Mouse (Mus musculus): Measurements from ENCODE around the gene Plxnd1. TPM values are rescaled to one million over a fixed set of nuclear protein-coding genes. Genes with fewer than 3 reads are reported as not detected.

Plxnd1 gene
- total RNA-seq (2014; fragmentation: Nextera tagmentation) (0.72 and 1.6 TPM in 2 replicates), total RNA-seq (2017) (0.11 and 1.4 TPM in 2 replicates)

DNA sequence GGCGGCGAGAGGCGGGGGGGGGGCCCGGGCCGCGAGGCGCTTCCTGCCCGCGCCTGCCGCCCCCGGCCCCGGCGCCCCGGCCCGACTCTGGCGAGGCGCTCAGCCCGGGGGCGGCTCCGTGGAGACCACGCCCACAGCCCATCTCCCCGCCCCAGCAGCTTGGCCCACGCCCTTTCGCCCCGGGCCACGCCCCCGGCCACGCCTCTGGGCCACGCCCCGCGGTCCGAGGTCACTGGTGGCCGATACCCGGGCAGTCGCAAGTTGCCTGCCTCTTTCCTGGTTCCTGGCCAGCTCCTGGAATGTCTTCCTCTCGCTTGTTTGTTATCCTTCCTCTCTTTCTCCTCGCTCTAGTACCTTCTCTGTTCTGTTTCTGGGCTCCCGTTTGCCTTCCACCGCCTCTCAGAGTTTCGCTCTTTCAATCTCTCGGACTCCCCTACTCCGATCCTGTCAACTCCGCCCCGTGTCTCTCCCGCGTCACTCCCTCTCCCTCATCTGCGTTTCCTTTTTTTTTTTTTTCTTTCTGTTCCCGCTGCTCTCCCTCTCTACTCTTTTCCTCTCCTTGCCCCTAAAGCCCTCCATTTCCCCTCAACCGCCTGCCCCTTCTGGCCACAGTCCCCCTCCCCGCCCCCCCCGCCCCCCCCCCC lies at the start of gene Plxnd1:
Gene Plxnd1, minus strand, starts transcription at position 129 of the 644 bp plus-strand sequence.
- peak; percentile 73 for ATAC-seq (replicated peaks; ENCODE audit: low FRiP score, low TSS enrichment, poor library complexity, severe bottlenecking)

DNA sequence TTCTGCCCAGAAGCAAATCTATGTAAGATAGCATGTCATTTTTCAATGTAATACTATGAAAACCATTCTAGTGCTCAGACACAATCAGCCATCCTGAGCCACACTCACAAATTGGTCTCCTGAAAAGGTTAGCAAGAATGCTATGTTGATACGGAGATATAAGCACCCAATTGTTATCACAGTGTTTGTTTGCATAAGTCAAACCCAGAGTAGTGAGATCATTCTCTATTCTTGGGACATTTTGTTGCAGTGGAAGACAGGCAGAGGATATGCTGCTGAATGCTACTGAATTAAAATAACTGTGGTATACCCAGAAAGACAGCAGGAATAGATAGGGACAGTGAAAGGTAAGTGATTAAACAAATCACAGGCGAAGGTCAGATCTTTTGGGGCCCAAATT lies 49.2 kb upstream of the Plxnd1 start:
- ATAC-seq (replicated peaks; ENCODE audit: low FRiP score, low TSS enrichment, poor library complexity, severe bottlenecking): no peak

DNA sequence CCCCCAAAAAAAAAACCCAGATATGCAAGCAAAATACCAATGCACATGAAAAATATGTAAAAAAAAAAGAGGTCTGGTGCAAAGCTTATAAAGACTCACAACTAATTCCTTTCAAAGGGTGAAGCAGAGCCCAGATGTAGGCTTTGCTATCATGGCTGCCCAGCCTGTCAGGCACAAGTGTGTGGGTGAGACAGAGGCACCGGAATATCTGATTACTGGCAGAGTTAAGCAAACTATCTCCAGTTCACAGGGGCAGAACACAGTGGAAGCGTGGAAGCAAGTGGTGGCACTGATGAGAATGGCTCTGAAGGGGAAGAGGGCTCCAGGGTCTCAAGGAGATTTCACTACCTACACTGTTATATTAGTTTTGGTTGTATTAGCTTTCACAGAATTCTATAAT lies 43.4 kb upstream of the Plxnd1 start:
- ATAC-seq (replicated peaks; ENCODE audit: low FRiP score, low TSS enrichment, poor library complexity, severe bottlenecking): peak; percentile 94

DNA sequence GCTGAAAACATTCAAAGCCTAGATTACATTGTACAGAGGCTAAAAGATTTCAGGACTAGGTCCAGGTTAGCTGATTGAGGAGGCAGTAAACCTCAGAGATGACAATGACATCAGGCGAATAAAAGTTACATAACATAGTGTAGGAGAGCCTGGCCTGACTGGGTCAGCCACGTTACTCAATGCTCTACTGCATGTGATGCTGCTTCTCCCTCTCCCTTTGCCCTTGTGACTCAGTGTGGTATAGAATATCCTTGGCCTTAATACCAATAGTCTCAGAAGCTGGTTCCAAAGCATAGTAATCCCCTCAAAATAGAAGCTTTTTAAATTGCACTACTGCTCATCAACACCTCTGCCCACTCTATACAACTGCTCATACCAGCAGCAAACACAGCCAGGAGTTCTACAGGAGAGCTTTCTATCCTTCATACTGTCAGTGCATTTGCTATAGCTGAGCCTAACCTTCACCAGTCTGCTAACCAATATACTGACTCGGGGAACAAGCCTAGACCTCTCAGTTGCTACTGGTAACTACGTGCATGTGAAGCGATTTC lies 42.6 kb upstream of the Plxnd1 start:
- ATAC-seq (replicated peaks; ENCODE audit: low FRiP score, low TSS enrichment, poor library complexity, severe bottlenecking): no peak

DNA sequence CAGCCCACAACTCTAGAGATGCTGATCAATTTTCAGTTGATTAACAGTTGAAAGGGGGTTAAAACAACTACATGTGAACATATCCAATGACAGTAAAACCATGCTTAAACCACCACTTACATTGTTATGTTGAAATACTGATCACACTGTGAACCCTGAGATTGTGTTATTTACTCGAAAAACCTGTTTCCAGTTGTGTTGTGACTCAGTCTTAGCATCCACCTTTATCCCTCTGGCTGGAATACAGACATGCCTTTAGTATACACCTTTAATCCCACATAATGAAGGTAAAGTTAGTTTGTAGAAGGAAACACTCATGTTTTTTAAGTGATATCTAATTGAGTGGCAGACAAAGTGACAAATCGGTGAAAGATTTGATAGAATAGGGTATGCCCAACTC lies 41.8 kb upstream of the Plxnd1 start:
- ATAC-seq (replicated peaks; ENCODE audit: low FRiP score, low TSS enrichment, poor library complexity, severe bottlenecking): no peak

DNA sequence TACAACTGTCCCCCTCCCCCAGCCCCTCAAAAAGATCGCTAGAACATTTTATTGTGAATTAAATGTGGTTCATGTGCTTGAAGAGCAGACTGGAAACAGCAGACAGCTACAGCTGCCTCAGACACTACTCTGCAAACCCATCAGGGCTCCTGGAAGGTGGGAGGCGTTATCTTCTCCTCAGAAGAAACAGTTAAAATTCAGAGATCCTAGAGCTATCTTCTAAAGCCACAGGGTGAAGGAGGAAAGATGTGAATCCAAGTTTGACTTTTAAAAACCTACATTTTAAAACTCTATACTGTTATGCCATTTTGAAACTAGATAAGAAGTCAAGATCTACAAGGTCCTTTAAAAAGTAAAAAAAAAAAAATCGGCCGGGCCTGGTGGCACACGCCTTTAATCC lies 36.2 kb upstream of the Plxnd1 start:
- ATAC-seq (replicated peaks; ENCODE audit: low FRiP score, low TSS enrichment, poor library complexity, severe bottlenecking): peak; percentile 78

DNA sequence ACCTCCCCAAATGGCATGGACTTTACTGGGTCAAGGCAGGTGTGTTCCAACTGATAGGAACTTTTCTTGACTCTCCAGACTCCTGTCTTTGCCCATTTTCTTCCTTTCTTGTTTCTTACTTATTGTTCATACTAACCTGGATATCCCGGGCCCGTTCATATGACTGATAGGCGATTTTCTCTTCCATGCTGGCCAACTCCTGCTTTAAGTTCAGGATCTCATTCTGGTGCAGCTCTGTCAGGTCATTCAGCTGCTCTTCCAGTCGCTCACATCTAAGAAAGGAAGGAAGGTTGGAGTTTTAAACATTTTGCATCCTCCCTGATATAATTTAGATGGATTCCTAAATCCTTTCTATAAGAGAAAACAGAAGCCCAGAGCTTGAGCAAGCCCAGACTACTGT lies 29.9 kb upstream of the Plxnd1 start:
- peak; percentile 55; the same call in 1 of the 2 replicates for ATAC-seq (replicated peaks; ENCODE audit: low FRiP score, low TSS enrichment, poor library complexity, severe bottlenecking)

DNA sequence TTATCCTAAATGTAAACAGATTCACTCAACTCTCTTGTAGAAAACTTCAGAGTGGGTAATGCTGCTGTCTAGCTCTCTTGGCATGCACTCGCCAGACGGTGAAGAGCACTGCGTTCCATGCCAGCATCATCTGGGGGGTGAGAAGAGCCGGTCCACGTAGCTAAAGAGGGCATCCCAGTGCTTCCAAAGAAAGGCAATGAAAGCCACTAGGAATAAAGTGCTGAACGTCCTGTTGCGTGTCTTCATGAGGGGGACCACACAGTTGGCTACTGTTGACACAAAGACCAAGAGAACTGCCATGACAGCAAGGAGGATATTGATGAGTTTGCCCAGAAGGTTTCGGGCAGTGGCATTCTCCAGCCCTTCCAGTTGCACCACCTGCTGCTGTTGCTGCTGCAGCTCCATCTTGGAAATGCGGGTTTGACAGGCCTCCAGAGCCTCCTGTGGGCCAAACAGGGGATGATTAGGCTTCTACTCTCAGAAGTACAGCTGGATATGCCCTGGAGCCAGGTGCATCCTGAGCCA lies 27.2 kb upstream of the Plxnd1 start:
- ATAC-seq (replicated peaks; ENCODE audit: low FRiP score, low TSS enrichment, poor library complexity, severe bottlenecking): peak; percentile 69

DNA sequence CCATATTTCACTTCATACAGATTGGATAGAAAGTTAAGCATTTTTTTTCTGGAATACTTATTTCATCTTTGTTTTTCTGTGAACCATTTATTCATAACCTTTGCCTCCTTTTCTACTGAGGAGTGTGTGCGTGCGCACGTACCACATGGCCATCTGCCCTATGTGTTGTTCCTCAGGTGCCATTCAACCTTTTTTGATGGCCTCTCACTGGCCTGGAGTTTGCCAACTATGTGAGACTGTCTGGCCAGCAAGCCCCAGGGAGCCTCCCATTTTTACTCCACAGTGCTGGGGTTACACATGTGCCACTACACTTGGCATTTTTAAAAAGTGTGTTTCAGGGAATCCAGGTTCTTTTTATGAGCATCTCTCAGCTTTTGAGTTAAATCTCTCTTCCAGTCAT lies 21.1 kb upstream of the Plxnd1 start:
- ATAC-seq (replicated peaks; ENCODE audit: low FRiP score, low TSS enrichment, poor library complexity, severe bottlenecking): no peak

DNA sequence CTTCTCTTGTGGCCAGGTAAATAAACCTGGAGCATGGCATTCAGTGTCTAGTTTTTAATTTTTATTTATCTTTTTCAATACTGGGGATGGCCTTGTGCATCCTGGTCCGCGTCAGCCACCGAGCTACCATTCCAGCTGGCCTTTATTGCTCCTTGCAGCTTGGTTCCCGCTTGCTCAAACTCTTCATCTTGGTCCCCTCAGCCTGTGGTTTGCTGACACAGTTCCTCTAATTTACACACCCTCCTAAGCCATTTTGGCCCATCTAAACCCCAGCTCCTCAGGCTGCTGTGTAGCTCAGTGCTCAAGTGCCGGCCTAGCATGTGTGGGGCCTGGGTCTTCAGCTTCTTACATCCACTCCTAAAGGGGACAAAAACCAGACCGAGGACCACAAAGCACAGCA lies 19.3 kb upstream of the Plxnd1 start:
- no peak for ATAC-seq (replicated peaks; ENCODE audit: low FRiP score, low TSS enrichment, poor library complexity, severe bottlenecking)

DNA sequence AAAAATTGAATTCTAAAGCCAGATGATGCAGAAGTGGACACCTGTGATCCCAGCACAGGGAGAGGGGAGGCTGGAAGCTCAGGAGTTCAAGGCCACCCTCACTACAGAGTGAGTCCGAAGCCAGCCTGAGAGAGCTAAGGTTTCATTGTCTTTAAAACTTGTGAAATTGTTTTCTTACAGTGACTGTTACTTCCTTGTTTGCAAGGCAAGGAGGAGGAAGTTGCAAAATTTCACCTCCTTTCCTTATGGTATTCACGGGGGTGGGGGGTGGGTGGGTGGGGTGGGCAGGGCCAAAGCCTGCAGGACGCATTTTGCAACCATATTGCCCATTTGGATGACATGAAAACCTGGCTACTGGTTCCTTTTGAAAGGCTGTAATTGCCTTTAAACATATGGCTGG lies 18.9 kb upstream of the Plxnd1 start:
- no peak for ATAC-seq (replicated peaks; ENCODE audit: low FRiP score, low TSS enrichment, poor library complexity, severe bottlenecking)

DNA sequence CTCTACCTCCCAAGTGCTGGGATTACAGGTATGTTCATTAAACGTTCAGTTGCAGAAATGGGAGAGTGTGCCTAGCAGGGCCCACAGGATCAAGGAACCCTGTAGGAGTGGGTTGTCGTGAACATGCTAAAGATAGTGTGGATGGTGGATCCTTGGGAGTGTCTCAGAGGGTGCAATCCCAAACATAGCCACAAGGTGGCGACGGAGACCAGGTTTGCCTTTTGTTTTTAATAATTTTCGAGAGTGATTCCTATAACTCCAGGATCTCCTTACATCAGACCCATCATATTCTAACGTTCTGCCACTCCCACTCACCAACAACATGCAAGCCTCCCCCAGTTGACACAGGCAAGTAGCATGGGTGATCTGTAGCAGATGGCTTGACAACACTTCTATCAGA lies 15.7 kb upstream of the Plxnd1 start:
- ATAC-seq (replicated peaks; ENCODE audit: low FRiP score, low TSS enrichment, poor library complexity, severe bottlenecking): 0 out of 2 replicates have a peak, but pooled peaks have one; percentile 20

DNA sequence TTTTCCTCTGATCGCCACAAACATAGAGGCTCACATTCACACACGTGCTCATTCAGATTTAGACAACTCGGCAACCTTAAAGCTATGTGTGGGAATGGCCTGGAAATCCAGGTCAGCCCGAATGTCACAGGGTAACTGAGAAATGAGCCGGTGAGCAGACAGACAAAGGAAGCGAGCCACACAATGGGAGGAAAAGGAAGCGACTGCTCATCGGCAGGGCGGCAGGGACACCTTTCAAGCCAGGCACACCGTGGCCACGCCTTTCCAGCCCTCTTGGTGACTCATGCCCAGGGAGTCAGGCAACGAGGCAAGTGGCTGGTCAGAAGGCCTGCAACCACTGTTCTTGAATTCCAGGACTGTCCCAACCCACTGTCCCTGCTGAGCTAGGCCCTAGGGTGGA lies 14.6 kb upstream of the Plxnd1 start:
- ATAC-seq (replicated peaks; ENCODE audit: low FRiP score, low TSS enrichment, poor library complexity, severe bottlenecking): no peak

DNA sequence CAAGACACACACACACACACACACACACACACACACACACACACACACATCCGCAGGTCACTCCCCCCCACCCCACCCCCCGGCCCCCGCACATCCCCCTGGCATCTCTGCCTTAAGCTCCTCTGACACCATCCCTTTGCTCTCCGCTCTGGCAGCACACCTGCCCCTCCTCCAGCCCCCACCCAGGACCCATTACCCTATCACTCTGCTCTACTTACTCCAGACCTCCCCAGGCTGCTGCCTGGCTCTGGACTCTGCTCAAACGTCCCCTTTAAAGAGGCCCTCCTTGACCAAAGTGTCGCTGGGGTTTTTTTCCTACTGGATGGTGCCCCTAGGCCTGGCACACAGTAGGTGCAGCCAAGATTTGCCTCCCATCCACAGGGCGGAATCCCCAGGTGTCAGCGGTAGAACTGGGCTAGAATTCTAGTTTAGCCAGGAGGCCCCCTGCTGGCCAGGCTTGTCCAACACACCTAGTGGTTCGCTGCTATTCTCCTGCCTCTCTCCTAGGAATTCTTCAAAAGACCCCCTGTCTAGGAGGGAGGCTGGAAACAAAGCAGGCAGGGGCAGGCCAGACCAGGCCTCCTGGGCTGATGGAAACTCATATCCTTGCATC lies 12.9 kb upstream of the Plxnd1 start:
- ATAC-seq (replicated peaks; ENCODE audit: low FRiP score, low TSS enrichment, poor library complexity, severe bottlenecking): peak; percentile 58; the same call in 1 of the 2 replicates

DNA sequence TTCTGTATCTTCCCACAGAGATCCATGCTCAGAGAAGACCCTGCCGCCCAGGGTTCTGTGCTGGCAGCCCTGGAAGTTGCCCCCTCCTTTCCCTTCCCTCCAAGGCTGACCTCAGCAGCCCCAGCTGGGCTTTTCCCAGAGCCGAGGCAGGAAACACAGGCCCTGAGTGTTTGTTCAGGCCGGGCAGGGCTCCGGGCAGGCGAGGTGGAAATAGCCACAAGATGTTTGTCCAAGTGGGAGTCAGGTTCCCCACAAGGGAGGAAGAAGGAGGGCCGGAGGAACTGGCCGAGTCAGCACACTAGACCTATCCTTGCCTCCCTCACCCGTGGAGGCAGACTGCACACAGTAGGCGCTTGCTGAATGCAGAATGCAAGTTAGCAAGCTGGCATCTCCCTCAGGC lies 11.9 kb upstream of the Plxnd1 start:
- ATAC-seq (replicated peaks; ENCODE audit: low FRiP score, low TSS enrichment, poor library complexity, severe bottlenecking): no peak

DNA sequence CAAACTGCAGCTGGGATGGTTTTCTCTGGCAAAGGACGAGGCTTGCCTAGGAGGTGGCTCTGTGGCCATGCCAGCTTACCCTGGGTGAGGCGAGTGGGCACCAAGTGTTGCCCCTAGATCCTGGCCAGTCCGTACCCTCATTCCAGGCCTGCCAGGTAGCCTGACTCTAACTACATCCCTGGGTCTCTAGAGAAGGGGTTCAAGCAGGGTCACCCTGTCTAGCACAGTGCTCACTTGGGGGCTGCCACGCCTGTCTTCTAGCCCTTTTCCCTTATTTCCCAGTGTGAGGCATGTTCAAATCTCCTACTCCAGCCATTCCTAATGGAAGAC lies 11.1 kb upstream of the Plxnd1 start:
- ATAC-seq (replicated peaks; ENCODE audit: low FRiP score, low TSS enrichment, poor library complexity, severe bottlenecking): no peak

DNA sequence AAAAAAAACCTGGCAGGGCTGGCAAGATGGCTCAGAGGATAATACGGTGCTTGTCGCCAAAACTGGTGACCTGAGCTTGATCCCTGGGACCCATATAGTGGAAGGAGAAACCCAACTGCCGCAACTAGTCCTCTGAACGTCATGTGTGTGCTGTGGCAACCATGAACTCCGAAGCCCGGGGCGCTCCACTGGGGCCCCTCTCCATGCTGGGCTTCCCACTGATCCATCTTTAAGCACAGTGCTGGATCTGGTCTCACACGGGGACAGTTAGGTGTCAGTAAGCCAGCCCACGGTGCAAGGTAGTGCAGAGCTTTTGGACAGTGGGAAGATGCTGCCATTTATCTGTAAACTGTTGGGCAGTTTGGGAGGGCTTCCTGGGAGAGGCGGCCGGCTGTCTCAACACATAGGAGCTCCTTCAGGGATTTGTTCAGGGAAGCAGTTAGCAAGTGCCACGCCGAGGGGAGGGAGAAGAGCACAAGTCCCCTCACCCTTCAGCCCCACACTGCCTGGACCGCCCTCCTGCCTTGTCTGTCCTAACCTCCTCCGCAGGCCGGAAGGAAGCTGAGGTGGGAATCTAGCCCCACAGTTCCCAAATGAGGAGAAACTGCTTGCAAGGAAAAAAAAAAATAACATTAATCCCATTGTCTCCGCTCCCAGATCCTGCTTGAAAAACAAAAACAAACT lies 10.6 kb upstream of the Plxnd1 start:
- ATAC-seq (replicated peaks; ENCODE audit: low FRiP score, low TSS enrichment, poor library complexity, severe bottlenecking): no peak

DNA sequence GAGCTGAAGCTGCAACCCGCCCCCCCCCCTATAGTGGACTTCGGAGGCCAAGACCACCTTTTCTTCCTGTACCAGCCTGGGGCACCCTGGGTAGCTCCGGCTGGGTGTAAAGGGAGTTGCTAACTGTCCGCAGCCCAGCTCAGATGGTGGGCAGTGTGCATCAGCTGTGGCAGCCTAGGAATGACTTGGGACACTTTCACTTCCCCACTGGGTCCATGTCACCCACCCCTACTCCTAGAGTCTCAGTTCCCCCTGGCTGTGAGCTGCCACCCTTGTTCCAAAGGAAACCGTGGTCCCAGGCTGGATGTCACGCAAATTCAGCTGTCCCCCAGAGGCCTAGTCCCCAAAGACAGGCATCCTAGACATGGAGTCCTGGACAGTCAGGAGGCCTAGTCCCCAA lies 9.9 kb upstream of the Plxnd1 start:
- ATAC-seq (replicated peaks; ENCODE audit: low FRiP score, low TSS enrichment, poor library complexity, severe bottlenecking): no peak

DNA sequence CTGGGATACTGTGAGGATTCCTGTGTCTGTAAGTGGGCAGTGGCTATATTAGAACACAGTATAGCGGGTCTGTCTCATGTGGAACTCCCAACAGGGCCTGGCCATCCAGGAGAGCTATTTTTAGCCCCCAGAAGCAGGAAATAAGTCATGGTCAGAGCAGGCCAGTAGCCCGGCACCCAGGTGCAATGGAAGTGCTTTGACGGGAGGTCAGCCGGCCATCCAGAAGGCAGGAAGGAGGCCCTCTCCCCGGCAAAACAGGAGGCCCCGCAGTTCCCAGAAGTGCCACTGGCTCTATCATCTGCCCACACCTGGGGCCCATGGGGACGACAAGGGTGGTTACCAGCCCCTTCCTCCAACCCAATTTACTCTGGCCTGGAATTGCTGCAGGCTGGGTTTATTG lies 9.3 kb upstream of the Plxnd1 start:
- ATAC-seq (replicated peaks; ENCODE audit: low FRiP score, low TSS enrichment, poor library complexity, severe bottlenecking): no peak

DNA sequence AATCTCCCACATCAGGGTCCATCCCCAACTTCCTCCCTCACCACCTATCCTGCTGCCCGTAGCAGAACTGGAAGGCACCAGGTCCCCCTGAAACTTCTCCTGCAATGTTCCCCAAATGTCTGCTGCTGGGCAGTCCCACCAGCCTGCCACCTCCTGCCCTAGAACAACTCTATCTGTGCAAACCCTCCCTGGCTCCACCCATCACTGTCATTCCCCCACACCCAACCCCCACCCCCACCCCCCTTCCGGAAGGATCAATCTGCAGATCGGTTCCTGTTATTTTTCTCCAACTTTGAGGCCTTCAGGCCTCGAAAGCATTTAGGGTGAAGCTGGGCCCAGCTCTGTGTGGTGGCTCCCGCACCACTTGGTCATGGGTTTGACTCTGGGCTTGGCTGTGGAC lies 8.7 kb upstream of the Plxnd1 start:
- no peak for ATAC-seq (replicated peaks; ENCODE audit: low FRiP score, low TSS enrichment, poor library complexity, severe bottlenecking)
